Mouse (Mus musculus): ENCODE data around the gene Cd3eap. TPM values are rescaled to one million over a fixed set of nuclear protein-coding genes. Genes with fewer than 3 reads are reported as not detected.

Cd3eap gene
- polyA plus RNA-seq, 1 experiment from 2014 or later = 27.8 TPM

DNA sequence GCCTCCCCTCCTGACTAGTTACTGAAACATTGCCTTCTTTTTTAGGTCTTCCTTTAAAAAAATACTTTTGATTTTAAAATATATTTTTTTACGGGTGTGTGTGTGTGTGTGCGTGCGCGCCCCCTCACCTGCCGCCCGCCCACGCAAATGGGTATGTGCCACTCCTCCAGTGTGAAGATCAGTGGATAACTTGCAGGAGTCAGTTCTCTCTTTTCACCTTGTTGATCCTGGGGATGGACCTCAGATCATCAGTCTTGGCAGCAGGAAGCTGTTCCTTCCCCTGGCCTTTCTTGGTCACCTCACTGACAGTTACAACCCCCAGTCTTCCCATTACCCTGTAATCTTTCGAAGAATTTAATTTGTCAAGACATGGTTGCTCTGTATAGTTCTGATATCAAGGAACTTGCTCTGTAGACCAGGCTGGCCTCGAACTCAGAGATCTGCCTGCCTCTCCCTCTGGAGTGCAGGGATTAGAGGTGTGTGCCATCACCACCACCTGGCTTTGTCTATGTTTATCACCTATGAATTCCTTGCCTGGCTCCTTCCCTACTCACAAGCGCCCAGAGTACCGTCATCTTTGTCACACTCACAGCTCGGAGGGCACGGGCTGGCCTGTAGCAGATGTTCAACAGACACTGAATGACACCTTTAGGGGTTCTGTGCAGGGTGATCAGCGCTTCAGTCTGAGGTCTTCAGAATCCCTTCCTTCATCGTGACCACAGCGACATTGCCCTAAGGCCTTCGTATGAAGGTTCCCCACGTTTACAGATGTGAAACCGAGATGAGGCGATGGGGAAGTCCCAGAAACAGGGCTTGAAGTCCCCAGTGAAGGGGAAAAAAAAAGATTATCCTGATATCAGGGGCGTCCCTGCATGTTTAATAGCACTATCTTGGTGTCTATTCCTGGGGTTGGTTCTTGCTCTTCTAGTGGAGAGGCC, 33.8 kb downstream of the Cd3eap start:
- Histone ChIP-seq H3K9me3 (no peaks in the 10 kb centered on the region), H3K4me3 (peak overlapping the region; percentile 57), H3K27ac (peak overlapping the region; percentile 86), H3K27me3 (ENCODE audit: insufficient read depth, poor library complexity, severe bottlenecking) (no peaks in the 10 kb centered on the region), H3K4me1 (peaks cover 59% of the 10 kb centered on the region), H3K36me3 (no peaks in the 10 kb centered on the region)
- no peak for DNase-seq (ENCODE audit: low spot score)
- 61% methylated on average over 21 of the region's 21 CpGs for WGBS

- WGBS = 86% methylated on average over 11 of the region's 11 CpGs
- Histone ChIP-seq H3K4me1 (peaks cover 58% of the 10 kb centered on the region), H3K36me3 (no peaks in the 10 kb centered on the region), H3K4me3 (no peak overlapping the region), H3K27me3 (ENCODE audit: insufficient read depth, poor library complexity, severe bottlenecking) (peaks cover 2% of the 10 kb centered on the region; the same call in 1 of the 2 replicates), H3K27ac (peak overlapping the region; percentile 13; the same call in 1 of the 2 replicates), H3K9me3 (no peaks in the 10 kb centered on the region)
- no peak for DNase-seq (ENCODE audit: low spot score)
These were observed 35.1 kb downstream of the Cd3eap start for GRCm38 (mm10) chr7:19324221-19324620.

GRCm38 (mm10) chr7:19322489-19322888, 36.8 kb downstream of the Cd3eap start:
- DNase-seq (ENCODE audit: low spot score) = no peak
- peaks cover 50% of the 10 kb centered on the region for H3K4me1 ChIP-seq
- no peak overlapping the region for H3K4me3 ChIP-seq
- peaks cover 15% of the 10 kb centered on the region for H3K27me3 ChIP-seq (ENCODE audit: insufficient read depth, poor library complexity, severe bottlenecking)
- H3K36me3 ChIP-seq = no peaks in the 10 kb centered on the region
- WGBS = 35% methylated on average over 9 of the region's 9 CpGs
- H3K9me3 ChIP-seq = no peaks in the 10 kb centered on the region
- peak overlapping the region; percentile 23; the same call in 1 of the 2 replicates for H3K27ac ChIP-seq

DNA sequence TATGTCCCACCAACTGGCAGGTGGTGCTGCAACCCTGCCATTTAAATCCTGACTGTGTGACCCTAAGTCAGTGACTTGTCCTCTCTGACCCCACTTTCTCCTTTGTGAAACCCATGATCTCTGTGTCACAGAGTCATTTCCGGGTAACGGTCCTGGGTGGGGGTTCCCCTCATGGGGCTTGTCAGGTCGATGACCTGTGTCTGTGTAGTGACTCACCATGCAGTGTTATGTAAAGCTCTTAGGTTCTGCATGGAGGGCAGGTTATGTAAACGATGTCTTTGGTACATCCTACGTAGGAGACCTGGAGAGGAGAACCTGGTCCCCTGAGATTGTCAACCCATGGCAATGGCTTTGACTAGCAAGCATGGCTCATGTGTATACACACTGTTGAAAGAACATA, 37.8 kb downstream of the Cd3eap start:
- Histone ChIP-seq H3K27me3 (ENCODE audit: insufficient read depth, poor library complexity, severe bottlenecking) (peaks cover 20% of the 10 kb centered on the region), H3K9me3 (no peaks in the 10 kb centered on the region)
- WGBS = 54% methylated on average over 5 of the region's 5 CpGs

GRCm38 (mm10) chr7:19320637-19321036, 38.6 kb downstream of the Cd3eap start:
- H3K4me1 ChIP-seq = peaks cover 38% of the 10 kb centered on the region
- DNase-seq (ENCODE audit: low spot score) = no peak
- peaks cover 28% of the 10 kb centered on the region for H3K27me3 ChIP-seq (ENCODE audit: insufficient read depth, poor library complexity, severe bottlenecking)
- 38% methylated on average over 7 of the region's 7 CpGs for WGBS
- H3K27ac ChIP-seq = peak overlapping the region; percentile 83; the same call in 1 of the 2 replicates
- no peaks in the 10 kb centered on the region for H3K36me3 ChIP-seq
- H3K4me3 ChIP-seq = peak overlapping the region; percentile 60
- H3K9me3 ChIP-seq = no peaks in the 10 kb centered on the region

More for the DNA sequence above, 37.8 kb downstream of the Cd3eap start:
- Histone ChIP-seq H3K27ac (no peak overlapping the region), H3K36me3 (no peaks in the 10 kb centered on the region), H3K4me3 (no peak overlapping the region), H3K4me1 (peaks cover 44% of the 10 kb centered on the region)
- DNase-seq (ENCODE audit: low spot score) = no peak

DNA sequence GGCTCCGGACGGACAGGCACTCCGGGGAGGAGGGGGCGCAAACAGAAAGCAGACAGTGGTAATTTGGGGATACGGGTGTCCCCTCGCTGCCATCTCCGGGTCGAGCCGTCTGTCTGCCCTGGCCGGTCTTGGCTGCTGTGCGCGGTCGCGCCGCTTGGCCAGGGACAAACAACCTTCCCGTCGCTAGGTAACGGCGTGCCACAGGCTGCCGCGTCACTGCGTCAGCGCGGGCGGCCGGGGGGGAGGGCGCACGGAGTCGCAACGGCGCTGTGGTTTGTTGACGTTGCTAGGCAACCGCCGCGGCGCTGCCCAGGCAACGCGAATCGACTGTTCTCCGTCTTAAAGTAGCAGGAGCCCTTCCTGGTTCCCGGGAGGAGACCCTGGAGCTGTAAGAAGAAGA, 39.4 kb downstream of the Cd3eap start:
- H3K27me3 ChIP-seq (ENCODE audit: insufficient read depth, poor library complexity, severe bottlenecking) = peaks cover 36% of the 10 kb centered on the region
- WGBS = under 1% methylated on average over 41 of the region's 41 CpGs
- no peaks in the 10 kb centered on the region for H3K36me3 ChIP-seq
- peak overlapping the region; percentile 60 for H3K4me3 ChIP-seq
- peaks cover 36% of the 10 kb centered on the region for H3K4me1 ChIP-seq
- H3K9me3 ChIP-seq = no peaks in the 10 kb centered on the region
- DNase-seq (ENCODE audit: low spot score) = peak; percentile 98
- peak overlapping the region; percentile 83 for H3K27ac ChIP-seq

DNA sequence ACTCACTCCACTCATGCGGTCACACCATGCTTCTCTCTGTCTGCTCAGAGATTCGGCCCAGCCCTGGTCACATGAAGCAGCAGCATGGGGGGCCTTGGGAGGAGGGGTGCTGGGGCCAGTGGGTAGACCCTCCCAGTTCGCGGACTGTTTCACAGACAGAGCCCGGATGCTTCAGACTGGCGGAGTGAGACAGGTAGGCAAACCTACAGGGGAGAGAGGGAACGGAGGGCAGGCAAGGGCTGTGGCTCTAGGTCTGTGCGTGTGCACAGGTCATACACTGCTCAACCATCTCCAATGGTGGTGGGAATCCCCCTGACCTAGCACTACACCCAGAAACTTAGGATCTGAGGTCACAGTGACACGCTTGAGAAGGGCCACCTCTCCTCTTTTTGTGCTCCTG, 39.8 kb downstream of the Cd3eap start:
- DNase-seq (ENCODE audit: low spot score) = no peak
- Histone ChIP-seq H3K27me3 (ENCODE audit: insufficient read depth, poor library complexity, severe bottlenecking) (peaks cover 36% of the 10 kb centered on the region), H3K4me1 (peaks cover 36% of the 10 kb centered on the region), H3K9me3 (no peaks in the 10 kb centered on the region), H3K36me3 (no peaks in the 10 kb centered on the region), H3K4me3 (peak overlapping the region; percentile 60), H3K27ac (peak overlapping the region; percentile 83)
- 19% methylated on average over 9 of the region's 9 CpGs for WGBS

GRCm38 (mm10) chr7:19318676-19319075, 40.6 kb downstream of the Cd3eap start:
- Histone ChIP-seq H3K9me3 (no peaks in the 10 kb centered on the region), H3K36me3 (no peaks in the 10 kb centered on the region), H3K4me3 (no peak overlapping the region), H3K27me3 (ENCODE audit: insufficient read depth, poor library complexity, severe bottlenecking) (peaks cover 37% of the 10 kb centered on the region), H3K4me1 (peaks cover 36% of the 10 kb centered on the region), H3K27ac (no peak overlapping the region)
- WGBS = 82% methylated on average over 7 of the region's 7 CpGs
- no peak for DNase-seq (ENCODE audit: low spot score)

- DNase-seq (ENCODE audit: low spot score) = no peak
- WGBS = 63% methylated on average over 2 of the region's 2 CpGs
- peaks cover 36% of the 10 kb centered on the region for H3K4me1 ChIP-seq
- no peaks in the 10 kb centered on the region for H3K9me3 ChIP-seq
- no peak overlapping the region for H3K27ac ChIP-seq
- no peaks in the 10 kb centered on the region for H3K36me3 ChIP-seq
- H3K27me3 ChIP-seq (ENCODE audit: insufficient read depth, poor library complexity, severe bottlenecking) = peaks cover 42% of the 10 kb centered on the region
- no peak overlapping the region for H3K4me3 ChIP-seq
These were observed 41.1 kb downstream of the Cd3eap start for GRCm38 (mm10) chr7:19318201-19318600.

- Histone ChIP-seq H3K4me3 (no peak overlapping the region), H3K27ac (peak overlapping the region; percentile 29; the same call in 1 of the 2 replicates), H3K4me1 (peaks cover 25% of the 10 kb centered on the region), H3K9me3 (no peaks in the 10 kb centered on the region), H3K36me3 (no peaks in the 10 kb centered on the region), H3K27me3 (ENCODE audit: insufficient read depth, poor library complexity, severe bottlenecking) (peaks cover 44% of the 10 kb centered on the region)
- WGBS = 61% methylated on average over 14 of the region's 14 CpGs
- DNase-seq (ENCODE audit: low spot score) = no peak
These were observed 42.7 kb downstream of the Cd3eap start for GRCm38 (mm10) chr7:19316451-19317161.

- no peak overlapping the region for H3K4me3 ChIP-seq
- no peak for DNase-seq (ENCODE audit: low spot score)
- H3K36me3 ChIP-seq = no peaks in the 10 kb centered on the region
- H3K27ac ChIP-seq = no peak overlapping the region
- peaks cover 17% of the 10 kb centered on the region for H3K4me1 ChIP-seq
- H3K9me3 ChIP-seq = no peaks in the 10 kb centered on the region
- H3K27me3 ChIP-seq (ENCODE audit: insufficient read depth, poor library complexity, severe bottlenecking) = peaks cover 39% of the 10 kb centered on the region
- WGBS = 45% methylated on average over 5 of the region's 5 CpGs
These were observed 45.2 kb downstream of the Cd3eap start for GRCm38 (mm10) chr7:19314033-19314432.

DNA sequence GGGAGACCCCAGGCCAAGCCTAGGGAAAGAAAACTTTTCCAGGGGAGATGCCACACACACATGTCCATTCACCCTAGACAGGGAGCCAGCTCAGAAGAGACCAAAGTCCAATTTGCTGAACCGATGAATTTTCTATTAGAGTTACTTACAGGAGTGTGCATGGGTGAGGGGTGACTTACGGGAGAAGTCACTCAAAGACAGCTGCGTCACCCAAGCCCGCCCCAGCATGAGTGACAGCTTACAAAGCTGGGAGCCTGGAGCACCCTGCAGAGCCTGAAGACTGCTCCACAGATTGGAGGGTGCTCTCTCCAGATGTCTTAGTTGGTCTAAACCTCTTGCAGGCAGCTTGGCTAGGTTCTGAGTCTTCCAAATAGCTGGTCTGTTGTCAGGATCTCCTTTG, 47.3 kb downstream of the Cd3eap start:
- no peak for DNase-seq (ENCODE audit: low spot score)
- 36% methylated on average over 4 of the region's 4 CpGs for WGBS

More for the DNA sequence above, 47.3 kb downstream of the Cd3eap start:
- H3K27ac ChIP-seq = no peak overlapping the region
- H3K36me3 ChIP-seq = no peaks in the 10 kb centered on the region
- peaks cover 30% of the 10 kb centered on the region for H3K4me1 ChIP-seq
- H3K27me3 ChIP-seq (ENCODE audit: insufficient read depth, poor library complexity, severe bottlenecking) = peaks cover 35% of the 10 kb centered on the region
- H3K9me3 ChIP-seq = no peaks in the 10 kb centered on the region
- no peak overlapping the region for H3K4me3 ChIP-seq
